Mouse (Mus musculus): ENCODE data around the gene Slc2a12.

- TF ChIP-seq CTCF (IDR thresholded peaks at IDR 0.05; ENCODE audit: low read depth): no peak
- TF ChIP-seq EP300 (IDR thresholded peaks at IDR 0.05; ENCODE audit: low read depth): no peak
Measured at GRCm38 (mm10) chr10:22628832-22629231, 16.0 kb upstream of the Slc2a12 start.

Data from liver, embryonic 14.5 days (tissue).